Mouse (Mus musculus) left cerebral cortex, adult 11 months (tissue): ENCODE data around the gene Zmynd10.

Experiments
- DNase-seq: peaks from one replicate; pipeline ENCODE4 v3.0.0; 2022; ENCODE audit warnings: low spot score

Gene Zmynd10

GRCm38 (mm10) chr9:107547026-107547425 is at the start of gene Zmynd10:
Zmynd10 (plus strand) TSS chr9:107547298.
- peak; percentile 80 for DNase-seq

DNA sequence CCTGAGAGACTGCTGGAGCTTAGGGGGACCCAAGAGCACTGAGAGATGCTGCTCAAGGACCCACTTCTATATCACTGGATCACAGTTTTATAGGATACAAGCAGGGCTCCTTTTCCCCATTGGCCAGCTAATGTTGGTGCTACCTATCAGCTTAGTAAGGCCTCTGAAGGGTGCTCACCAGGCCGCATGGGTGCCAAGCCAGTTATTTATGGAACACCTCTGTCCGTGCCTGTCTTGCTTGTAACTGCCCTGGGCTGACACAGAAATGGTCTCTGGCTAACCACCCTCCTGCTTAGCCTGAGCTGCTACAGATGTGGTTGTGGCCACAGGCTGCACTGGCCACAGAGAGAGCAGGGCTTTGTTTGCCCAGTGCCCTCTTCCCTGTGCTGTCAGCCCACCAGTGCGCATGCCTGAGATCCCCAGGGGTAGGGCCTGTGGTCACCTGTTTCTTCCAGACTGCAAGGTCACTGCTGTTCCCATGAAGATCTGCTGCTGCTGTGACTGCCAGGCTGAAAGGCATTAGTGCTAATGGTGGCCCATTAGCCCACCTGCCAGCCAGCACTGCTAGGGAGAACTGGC is 46.3 kb upstream of the Zmynd10 start:
- DNase-seq, result no peak

DNA sequence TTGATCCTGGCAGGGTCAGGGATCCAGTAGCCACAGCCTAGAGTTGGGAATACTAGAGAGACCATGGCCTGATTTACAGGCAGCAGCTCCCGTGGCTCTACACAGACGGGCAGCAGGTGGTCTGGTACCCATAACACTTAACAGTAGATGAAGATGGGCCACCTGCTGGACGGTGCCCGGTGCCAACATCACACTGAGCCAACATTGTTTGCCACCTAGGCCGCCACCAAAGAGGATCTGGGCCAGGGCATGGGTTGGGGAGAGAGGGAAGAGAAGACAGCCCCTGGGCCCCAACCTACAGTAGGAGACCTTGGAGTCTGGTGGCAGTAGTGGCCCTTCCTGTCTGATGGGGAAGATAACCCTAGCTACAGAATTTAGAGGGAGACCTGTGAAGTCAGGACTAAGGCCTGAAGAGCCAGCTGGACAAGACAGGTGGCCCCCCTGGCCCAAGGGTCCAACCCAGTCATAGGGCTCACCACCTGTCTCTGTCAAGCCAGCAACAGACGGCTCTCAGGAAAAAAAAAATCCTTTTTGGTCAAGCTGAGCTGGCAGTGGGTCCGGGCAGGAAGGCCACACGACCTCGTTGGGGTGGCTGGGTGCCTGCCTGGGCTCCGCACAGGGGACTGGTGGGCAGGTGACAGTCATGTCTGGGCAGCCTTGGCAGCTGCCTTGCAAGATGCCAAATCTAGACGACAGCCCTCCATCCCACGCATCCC is 44.8 kb upstream of the Zmynd10 start:
- DNase-seq, result no peak

DNA sequence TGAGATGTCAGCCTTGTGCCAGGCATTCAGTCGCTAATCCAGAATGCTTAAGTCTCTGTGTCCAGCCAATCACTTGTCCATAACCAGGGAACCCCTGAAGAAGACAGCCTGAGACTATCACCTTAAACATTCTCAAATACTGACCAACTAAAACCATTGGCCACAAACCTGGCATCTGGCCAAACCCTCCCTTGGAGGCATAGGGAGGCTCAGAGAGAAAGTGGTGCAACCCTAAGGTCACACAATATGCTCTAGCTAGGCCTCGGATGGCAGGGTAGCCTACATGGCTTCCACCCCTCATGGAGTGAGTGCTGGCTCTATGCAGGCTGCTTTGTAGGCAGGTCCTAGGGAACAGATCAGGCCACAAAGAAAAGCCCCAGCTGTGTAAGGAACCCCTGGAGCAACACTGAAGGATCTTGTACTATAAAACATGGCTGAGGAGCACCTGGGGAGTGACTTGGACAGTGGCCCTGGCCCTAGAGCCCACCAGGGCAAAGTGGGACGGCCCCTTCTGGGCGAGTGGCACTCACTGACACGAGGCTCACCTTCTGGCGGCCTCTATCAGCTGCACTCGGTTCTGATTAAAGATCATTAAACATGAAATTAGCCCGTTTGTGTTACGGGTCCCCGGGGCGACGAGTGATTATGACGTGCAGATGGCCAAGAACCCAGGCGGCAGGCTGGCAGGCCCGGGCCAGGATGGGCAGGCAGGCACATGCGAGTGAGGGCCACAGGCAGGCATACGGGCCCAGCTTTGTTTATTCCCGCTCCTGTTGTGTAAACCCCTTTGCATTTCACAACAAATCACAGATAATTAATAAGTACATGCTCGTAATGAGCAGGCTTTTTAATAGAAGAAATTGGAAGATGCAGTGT is 42.2 kb upstream of the Zmynd10 start:
- no peak for DNase-seq

- peak; percentile 43 for DNase-seq
Observed at GRCm38 (mm10) chr9:107508266-107508665, 38.8 kb upstream of the Zmynd10 start.

GRCm38 (mm10) chr9:107510384-107511100 is 36.6 kb upstream of the Zmynd10 start:
- DNase-seq, result no peak

DNA sequence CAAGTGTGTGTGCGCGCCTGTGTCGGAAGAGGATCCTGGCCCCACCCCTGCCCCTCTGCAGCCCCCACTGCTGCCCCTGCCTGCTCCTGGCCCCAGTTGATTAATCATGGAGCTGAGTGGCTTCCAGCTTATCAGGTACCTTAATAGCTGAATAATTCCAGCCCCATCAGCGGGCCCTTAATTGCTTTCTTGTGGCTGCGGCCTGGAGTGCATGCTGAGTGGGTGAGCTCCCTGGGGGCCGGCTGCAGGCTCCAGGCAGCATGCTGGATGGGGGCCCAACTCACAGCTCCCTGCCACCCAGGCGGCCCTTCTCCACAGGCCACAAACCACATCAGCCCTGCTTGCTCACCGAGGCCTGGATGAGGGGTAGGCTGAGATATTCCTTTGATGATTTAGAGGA is 35.7 kb upstream of the Zmynd10 start:
- DNase-seq, result no peak

DNA sequence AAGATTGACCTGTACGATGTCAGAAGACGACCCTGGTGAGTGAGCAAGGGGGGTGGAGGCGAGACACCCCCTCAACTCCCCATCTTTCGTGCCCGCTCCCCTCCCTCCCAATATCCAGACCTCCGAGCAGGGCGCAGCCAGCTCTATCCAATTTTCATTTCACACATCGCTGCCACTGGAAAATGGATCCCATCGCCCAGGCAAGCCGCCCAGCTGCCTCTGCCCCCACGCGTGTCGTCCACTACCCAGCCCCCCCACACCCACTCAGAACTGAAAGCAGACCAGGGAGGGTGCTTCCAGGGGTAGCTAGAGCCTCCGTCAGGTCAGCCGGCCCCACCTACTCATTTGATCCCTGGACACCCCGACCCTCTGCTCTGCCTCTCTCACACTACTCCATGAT is 34.8 kb upstream of the Zmynd10 start:
- DNase-seq, result no peak

DNA sequence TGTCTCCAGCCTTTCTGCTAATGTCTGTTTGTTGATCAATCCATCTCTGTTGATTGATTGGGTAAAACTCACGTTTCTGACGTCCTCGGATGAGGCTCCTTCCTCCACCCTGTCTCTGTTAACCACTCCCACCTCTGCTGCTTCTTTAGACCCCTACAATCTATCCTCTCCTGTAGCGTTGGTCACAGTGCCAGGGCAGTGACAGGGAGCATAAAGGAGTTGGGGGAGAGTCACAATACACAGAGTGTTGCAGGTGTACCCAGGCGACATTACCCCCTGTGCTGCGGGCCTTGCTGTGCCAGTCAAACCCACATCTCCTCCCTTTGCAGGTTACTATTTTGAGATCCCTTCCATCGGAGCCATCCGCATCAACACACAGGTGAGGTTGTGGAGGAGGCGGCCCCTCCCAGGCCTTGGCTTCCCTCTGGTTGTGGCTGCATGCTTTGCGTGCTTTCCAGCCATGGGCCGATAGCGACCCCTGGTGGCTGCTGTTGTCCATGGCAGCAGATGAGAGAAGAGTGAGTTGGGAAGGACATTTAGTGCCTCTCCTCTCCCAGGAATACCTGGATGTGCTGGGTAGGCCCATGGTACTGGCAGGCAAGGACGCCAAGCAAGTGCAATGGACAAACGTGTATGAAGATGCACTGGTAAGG is 32.7 kb upstream of the Zmynd10 start:
- DNase-seq, result peak; percentile 64

DNA sequence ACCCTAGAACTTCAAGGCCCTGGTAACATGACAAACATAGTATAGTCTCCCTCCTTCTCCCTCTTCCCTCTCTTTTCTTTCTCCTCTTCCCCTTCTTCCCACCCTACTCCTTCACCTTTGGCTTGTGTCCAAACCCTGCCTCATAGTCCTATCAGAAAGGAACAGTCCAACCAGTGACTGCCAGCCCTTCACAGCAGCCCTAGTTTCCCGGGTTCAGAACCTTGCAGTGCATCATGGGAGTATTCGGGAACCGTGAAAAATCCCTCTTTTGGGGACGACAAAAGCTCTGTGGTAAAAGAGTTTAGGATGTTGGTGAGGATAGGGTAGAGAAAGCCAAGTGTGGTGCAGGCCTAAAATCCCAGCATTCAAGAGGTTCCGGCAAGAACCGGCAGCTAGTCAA is 26.8 kb upstream of the Zmynd10 start:
- no peak for DNase-seq

- DNase-seq, result no peak
Observed at GRCm38 (mm10) chr9:107521190-107521589, 25.9 kb upstream of the Zmynd10 start.

- DNase-seq, result no peak
Observed at GRCm38 (mm10) chr9:107521711-107522399, 25.2 kb upstream of the Zmynd10 start.

DNA sequence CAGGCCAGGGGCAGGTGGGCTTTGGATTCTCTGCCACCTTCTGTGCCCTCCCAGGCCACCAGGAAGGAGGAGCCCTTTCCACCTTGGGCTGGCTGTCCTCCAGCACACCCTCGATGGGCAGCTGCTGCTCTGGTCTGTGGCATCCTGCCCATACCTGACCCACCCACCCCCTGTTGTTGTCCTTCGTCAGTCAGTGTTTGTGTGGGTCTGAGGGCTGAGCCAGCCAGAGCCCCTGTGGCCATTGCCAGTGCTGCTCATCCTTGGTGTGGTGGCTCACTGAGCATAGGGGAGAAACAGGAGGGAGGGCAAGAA is 24.7 kb upstream of the Zmynd10 start:
- DNase-seq, result no peak

- DNase-seq, result no peak
Observed at GRCm38 (mm10) chr9:107526198-107527026, 20.7 kb upstream of the Zmynd10 start.

DNA sequence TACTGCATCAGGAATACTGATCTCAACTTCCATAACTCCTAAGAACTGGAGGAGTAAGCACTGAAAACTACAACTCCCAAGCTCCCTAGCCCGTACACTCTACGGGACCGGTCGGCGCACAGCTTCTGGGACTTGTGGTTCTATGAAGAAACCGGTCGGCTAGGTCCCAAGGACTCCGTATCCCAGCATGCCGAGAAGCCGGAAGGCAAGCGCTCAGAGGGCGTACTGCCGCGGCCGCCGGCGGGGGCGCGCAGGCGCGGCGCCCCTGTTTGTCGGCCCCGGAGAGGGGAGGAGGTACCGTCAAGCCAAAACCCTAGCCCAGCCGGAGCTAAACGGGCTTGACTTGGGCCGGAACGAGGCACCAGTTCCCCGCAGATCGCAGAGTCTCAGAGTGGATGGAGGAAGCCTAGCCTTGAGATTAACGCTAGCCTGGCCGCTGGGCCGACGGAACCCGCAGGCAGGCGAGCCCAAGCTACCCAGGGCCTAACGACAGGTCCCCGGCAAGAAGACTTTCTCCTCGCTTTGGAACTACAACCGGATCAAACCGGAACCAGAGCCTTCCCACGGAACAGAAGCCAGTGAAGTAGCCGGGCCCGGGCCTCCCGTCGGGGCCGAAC is 13.2 kb upstream of the Zmynd10 start, which contains the start of gene Tmem115:
Gene Tmem115, plus strand, starts transcription at position 155 of the 617 bp plus-strand sequence.
- peak; percentile 94 for DNase-seq

DNA sequence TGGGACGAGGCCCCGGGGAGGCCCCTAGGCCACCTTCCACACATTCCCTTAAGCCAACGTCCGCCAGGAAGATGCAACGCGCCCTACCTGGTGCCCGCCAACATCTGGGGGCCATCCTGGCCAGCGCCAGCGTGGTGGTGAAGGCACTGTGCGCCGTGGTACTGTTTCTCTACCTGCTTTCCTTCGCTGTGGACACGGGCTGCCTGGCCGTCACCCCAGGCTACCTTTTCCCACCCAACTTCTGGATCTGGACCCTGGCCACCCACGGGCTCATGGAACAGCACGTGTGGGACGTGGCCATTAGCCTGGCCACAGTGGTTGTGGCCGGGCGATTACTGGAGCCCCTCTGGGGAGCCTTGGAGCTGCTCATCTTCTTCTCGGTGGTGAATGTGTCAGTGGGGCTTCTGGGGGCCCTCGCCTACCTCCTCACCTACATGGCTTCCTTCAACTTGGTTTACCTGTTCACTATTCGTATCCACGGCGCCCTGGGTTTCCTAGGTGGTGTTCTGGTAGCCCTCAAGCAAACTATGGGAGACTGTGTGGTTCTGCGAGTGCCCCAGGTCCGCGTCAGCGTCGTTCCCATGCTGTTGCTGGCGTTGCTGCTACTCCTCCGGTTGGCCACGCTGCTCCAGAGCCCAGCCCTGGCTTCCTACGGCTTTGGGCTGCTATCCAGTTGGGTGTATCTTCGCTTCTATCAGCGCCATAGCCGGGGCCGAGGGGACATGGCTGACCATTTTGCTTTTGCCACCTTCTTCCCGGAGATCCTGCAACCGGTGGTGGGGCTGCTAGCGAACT is 12.5 kb upstream of the Zmynd10 start:
- DNase-seq, result no peak

- DNase-seq, result no peak
Observed at GRCm38 (mm10) chr9:107538231-107538630, 8.9 kb upstream of the Zmynd10 start.

GRCm38 (mm10) chr9:107538711-107539110 is 8.4 kb upstream of the Zmynd10 start:
- DNase-seq, result no peak

GRCm38 (mm10) chr9:107539940-107540339 is 7.2 kb upstream of the Zmynd10 start:
- DNase-seq, result no peak
